Mouse (Mus musculus) liver, embryonic 14.5 days (tissue): ENCODE measurements at regions not wholly inside any gene's neighbourhood (a gene's known extent, or its start where the extent isn't known, plus 50 kb on each side); places are given as distances from the start of the nearest gene placed in this dataset.

Experiments
- ATAC-seq: fragments of 200-750 bp; cut with Nextera tagmentation; 2 replicates; pipeline ENCODE4 v1.8.0; 2017; ENCODE audit warnings: moderate number of reproducible peaks, mild to moderate bottlenecking, moderate library complexity; ENCODE audit not compliant: insufficient read depth
- DNase-seq, 3 experiments: peaks; one replicate each; pipeline ENCODE4 v3.0.0-alpha.2; 2012 to 2013; ENCODE audit warnings: low read depth in 3 of 3, low spot score in 3 of 3
- H3K27ac ChIP-seq: fragments of 300-500 bp; sonication (generic); 2 replicates; pipeline ENCODE4 v1.5.1; 2014; ENCODE audit warnings: moderate library complexity, mild to moderate bottlenecking, control low read depth, inconsistent platforms
- H3K27me3 ChIP-seq: fragments of 300-500 bp; sonication (generic); 2 replicates; pipeline ENCODE4 v1.6.1; 2014; ENCODE audit warnings: mild to moderate bottlenecking, low read length, moderate library complexity; ENCODE audit not compliant: control insufficient read depth, insufficient read depth
- H3K36me3 ChIP-seq: fragments of 300-500 bp; sonication (generic); replicated peaks from 2 replicates; pipeline ENCODE4 v1.6.1; 2014; ENCODE audit warnings: low read depth; ENCODE audit not compliant: control insufficient read depth, insufficient read depth
- H3K4me1 ChIP-seq, 2 experiments: fragments of 200-500 bp in 1 of 2; fragments of 300-500 bp in 1 of 2; sonication (generic) in 1 of 2; replicated peaks; 2 replicates each; pipeline ENCODE4 v1.6.1; 2012 to 2014; ENCODE audit warnings: antibody characterized with exemption in 1 of 2, inconsistent platforms in 1 of 2, low read length in 1 of 2; ENCODE audit not compliant: control insufficient read depth in 2 of 2, insufficient read depth in 2 of 2
- H3K4me2 ChIP-seq: fragments of 300-500 bp; sonication (generic); 2 replicates; pipeline ENCODE4 v1.6.1; 2014; ENCODE audit warnings: low read depth, mild to moderate bottlenecking, control low read depth, moderate library complexity
- H3K4me3 ChIP-seq, 2 experiments: fragments of 200-500 bp in 1 of 2; fragments of 300-500 bp in 1 of 2; sonication (generic) in 1 of 2; 2 replicates each; pipeline ENCODE4 v1.5.1; 2012 to 2014; ENCODE audit warnings: low read depth in 2 of 2, low read length in 2 of 2, mild to moderate bottlenecking in 2 of 2, control low read depth in 1 of 2, inconsistent platforms in 1 of 2, moderate library complexity in 1 of 2; ENCODE audit not compliant: insufficient read depth in 1 of 2
- H3K9ac ChIP-seq: fragments of 300-500 bp; sonication (generic); replicated peaks from 2 replicates; pipeline ENCODE4 v1.6.1; 2014; ENCODE audit warnings: mild to moderate bottlenecking, control low read depth, moderate library complexity
- H3K9me3 ChIP-seq: fragments of 300-500 bp; sonication (generic); 2 replicates; pipeline ENCODE4 v1.6.1; 2016; ENCODE audit warnings: low read length, mixed read lengths; ENCODE audit not compliant: control insufficient read depth
- CTCF ChIP-seq: IDR thresholded peaks from 2 replicates; pipeline ENCODE4 v1.5.1; 2016; ENCODE audit warnings: antibody characterized with exemption, low read depth, control low read depth
- EP300 ChIP-seq: IDR thresholded peaks from 2 replicates; pipeline ENCODE4 v1.6.1; 2016; ENCODE audit warnings: antibody characterized with exemption, low read depth
- WGBS: fragments of 180-500 bp; shearing (Covaris S2); extraction: QIAGEN DNeasy Blood & Tissue Kit; methylation state at CpG from one replicate; pipeline ENCODE4 v1.1.7; 2014; ENCODE audit not compliant: insufficient replicate concordance; 5-methylcytosine and 5-hydroxymethylcytosine counted together

- WGBS = 57% methylated on average over 8 of the region's 8 CpGs
- Histone ChIP-seq H3K27ac (no peak overlapping the region), H3K9ac (no peak overlapping the region), H3K36me3 (no peaks in the 10 kb centered on the region), H3K9me3 (no peaks in the 10 kb centered on the region), H3K4me3 (no peak overlapping the region), H3K27me3 (no peaks in the 10 kb centered on the region), H3K4me2 (no peak overlapping the region), H3K4me1 (no peaks in the 10 kb centered on the region)
- DNase-seq (no peak), ATAC-seq (no peak)
- TF ChIP-seq EP300 = no peak
- no peak for TF ChIP-seq CTCF
These were observed 104.9 kb downstream of the Kif26a start for GRCm38 (mm10) chr12:112250894-112251293.

GRCm38 (mm10) chr12:112253461-112253860 is 107.5 kb downstream of the Kif26a start:
- H3K27ac ChIP-seq = no peak overlapping the region
- H3K9ac ChIP-seq = no peak overlapping the region
- H3K27me3 ChIP-seq = no peaks in the 10 kb centered on the region
- WGBS = 73% methylated on average over 10 of the region's 10 CpGs
- H3K4me3 ChIP-seq = no peak overlapping the region
- H3K4me1 ChIP-seq = no peaks in the 10 kb centered on the region
- H3K9me3 ChIP-seq = no peaks in the 10 kb centered on the region
- no peaks in the 10 kb centered on the region for H3K36me3 ChIP-seq
- no peak overlapping the region for H3K4me2 ChIP-seq
- DNase-seq (no peak), ATAC-seq (no peak)
- TF ChIP-seq EP300 (no peak), CTCF (no peak)

GRCm38 (mm10) chr12:112255223-112255622 is 109.2 kb downstream of the Kif26a start:
- H3K4me3 ChIP-seq = no peak overlapping the region
- ATAC-seq (no peak), DNase-seq (no peak)
- H3K27ac ChIP-seq = no peak overlapping the region
- no peaks in the 10 kb centered on the region for H3K27me3 ChIP-seq
- no peaks in the 10 kb centered on the region for H3K9me3 ChIP-seq
- no peaks in the 10 kb centered on the region for H3K36me3 ChIP-seq
- H3K9ac ChIP-seq = no peak overlapping the region
- TF ChIP-seq CTCF (no peak), EP300 (no peak)
- WGBS = 71% methylated on average over 12 of the region's 12 CpGs
- H3K4me2 ChIP-seq = no peak overlapping the region
- no peaks in the 10 kb centered on the region for H3K4me1 ChIP-seq

GRCm38 (mm10) chr12:112257691-112258090 is 111.7 kb downstream of the Kif26a start:
- no peak overlapping the region for H3K27ac ChIP-seq
- no peaks in the 10 kb centered on the region for H3K9me3 ChIP-seq
- no peaks in the 10 kb centered on the region for H3K27me3 ChIP-seq
- no peak overlapping the region for H3K4me2 ChIP-seq
- no peaks in the 10 kb centered on the region for H3K4me1 ChIP-seq
- WGBS = 56% methylated on average over 11 of the region's 11 CpGs
- ATAC-seq (no peak), DNase-seq (no peak)
- no peak overlapping the region for H3K4me3 ChIP-seq
- H3K9ac ChIP-seq = no peak overlapping the region
- TF ChIP-seq EP300 (no peak), CTCF (no peak)
- no peaks in the 10 kb centered on the region for H3K36me3 ChIP-seq

GRCm38 (mm10) chr12:112263283-112264056 is 117.5 kb downstream of the Kif26a start:
- WGBS = 63% methylated on average over 14 of the region's 14 CpGs

More at GRCm38 (mm10) chr12:112263283-112264056, 117.5 kb downstream of the Kif26a start:
- Histone ChIP-seq H3K27me3 (no peaks in the 10 kb centered on the region), H3K27ac (no peak overlapping the region), H3K36me3 (no peaks in the 10 kb centered on the region), H3K4me1 (no peaks in the 10 kb centered on the region), H3K9me3 (no peaks in the 10 kb centered on the region), H3K4me3 (no peak overlapping the region), H3K9ac (no peak overlapping the region), H3K4me2 (no peak overlapping the region)
- DNase-seq = no peak
- ATAC-seq = no peak
- TF ChIP-seq CTCF (no peak), EP300 (no peak)
